ENCODE assay signal across 18 mouse cellular contexts in the genomic region with DNA sequence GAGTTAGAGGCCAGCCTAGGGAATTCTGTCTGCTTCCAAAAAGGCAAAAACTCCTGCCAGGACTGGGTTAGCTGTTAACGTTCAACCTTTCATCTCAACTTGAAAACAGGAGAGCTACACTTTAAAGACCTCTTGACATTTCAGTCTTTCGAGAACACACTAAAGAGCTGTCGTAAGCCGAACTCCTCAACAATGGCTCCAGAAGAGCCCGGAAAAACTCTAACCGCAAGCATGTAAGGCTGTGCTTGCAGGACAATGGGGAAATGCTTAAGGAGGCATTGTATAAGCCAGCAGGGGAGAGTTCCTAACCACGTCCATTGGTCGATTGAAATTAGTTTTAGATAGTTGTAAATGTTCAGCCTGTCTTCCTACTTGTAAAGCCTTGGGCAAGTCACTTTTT. TPM values are rescaled to one million over a fixed set of nuclear protein-coding genes. Genes with fewer than 3 reads are reported as not detected.
DNase-seq lines count a peak whose midpoint lies in the region; ATAC-seq and TF ChIP-seq lines count a peak whose summit lies in the region.
"Had no signal": no experiment of that assay in that cellular context is flagged by ENCODE, and none has a peak within 500 bp of the region (broad histone marks: within the 10 kb centered on the region; RNA-seq: fewer than 3 reads in every experiment).

No protein-coding gene starts in this region.

- H3K27ac ChIP-seq in bone marrow macrophage, adult 2 months (ENCODE audit: insufficient read depth, low read depth, low read length): peak overlapping the region; percentile 15; the same call in 1 of the 2 replicates
- peak overlapping the region; percentile 64 for H3K27ac ChIP-seq in lung, embryonic 15.5 days
- H3K27ac ChIP-seq: heart, embryonic 13.5 days; hindbrain, embryonic 10.5 days; limb, embryonic 15.5 days; neural tube, embryonic 15.5 days had no signal

- H3K36me3 ChIP-seq in lung, embryonic 15.5 days: no peaks in the 10 kb centered on the region
- H3K36me3 ChIP-seq: heart, embryonic 13.5 days; hindbrain, embryonic 10.5 days; limb, embryonic 15.5 days; neural tube, embryonic 15.5 days had no signal

- DNase-seq in lung, adult 18-20 months: peak; percentile 77 to 83
- no peak for DNase-seq in lung, postnatal 14 days
- DNase-seq in kidney, postnatal 25 days: no peak
- no peak for DNase-seq in adrenal gland, adult 8-10 months
- DNase-seq: cerebellum, adult 2 months; gastrocnemius, postnatal 36 days; kidney, adult 9 months; retina, postnatal 1 day; thymus, postnatal 14 days had no signal

- WGBS in lung, embryonic 15.5 days: 46% methylated on average over 8 of the region's 8 CpGs

- TF ChIP-seq CTCF in bone marrow macrophage, adult 2 months (IDR thresholded peaks at IDR 0.05; ENCODE audit: low read depth, low read length): no peak

- no peaks in the 10 kb centered on the region for H3K9me3 ChIP-seq in lung, embryonic 15.5 days
- H3K9me3 ChIP-seq: heart, embryonic 13.5 days; hindbrain, embryonic 10.5 days; limb, embryonic 15.5 days; megakaryocyte, embryonic 14.5 days; neural tube, embryonic 15.5 days had no signal

- no peak for TF ChIP-seq POLR2A in bone marrow macrophage, adult 2 months (IDR thresholded peaks at IDR 0.05; ENCODE audit: borderline replicate concordance, low read depth, low read length)

- no peak overlapping the region for H3K4me2 ChIP-seq in lung, embryonic 15.5 days
- H3K4me2 ChIP-seq: heart, embryonic 13.5 days; limb, embryonic 15.5 days; neural tube, embryonic 15.5 days had no signal

- H3K4me1 ChIP-seq in bone marrow macrophage, adult 2 months (ENCODE audit: control insufficient read depth, insufficient read depth, low read length): peaks cover 43% of the 10 kb centered on the region
- peaks cover 15% of the 10 kb centered on the region for H3K4me1 ChIP-seq in lung, embryonic 15.5 days
- H3K4me1 ChIP-seq: neural tube, embryonic 15.5 days had no signal

- H3K27me3 ChIP-seq in lung, embryonic 15.5 days: no peaks in the 10 kb centered on the region
- H3K27me3 ChIP-seq: heart, embryonic 13.5 days; limb, embryonic 15.5 days; neural tube, embryonic 15.5 days had no signal

- ATAC-seq in lung, embryonic 15.5 days (ENCODE audit: borderline replicate concordance, extremely low read depth, low FRiP score, low TSS enrichment): peak; percentile 83
- ATAC-seq in megakaryocyte progenitor cell, adult 5-6 weeks (replicated peaks; ENCODE audit: poor library complexity): peak; percentile 32
- ATAC-seq: CD4-positive, CD25-positive, alpha-beta regulatory T cell, adult 4 months had no signal

- no peak overlapping the region for H3K9ac ChIP-seq in lung, embryonic 15.5 days
- H3K9ac ChIP-seq: heart, embryonic 13.5 days; limb, embryonic 15.5 days; neural tube, embryonic 15.5 days had no signal

- H3K4me3 ChIP-seq in bone marrow macrophage, adult 2 months (ENCODE audit: insufficient read depth, low read length): no peak overlapping the region
- no peak overlapping the region for H3K4me3 ChIP-seq in lung, embryonic 15.5 days
- H3K4me3 ChIP-seq: heart, embryonic 13.5 days; hindbrain, embryonic 10.5 days; limb, embryonic 15.5 days; megakaryocyte, embryonic 14.5 days; neural tube, embryonic 15.5 days had no signal

RNA-seq across cellular contexts. Expression of a gene that starts 29.1 kb away (rescaled TPM):
- polyA plus RNA-seq in bone marrow macrophage, adult 2 months (2012; ENCODE audit: insufficient read depth, insufficient read length, missing spikeins): 76.0 and 77.0 TPM in 2 replicates
- polyA plus RNA-seq in lung, embryonic 15.5 days (2015; fragmentation: Nextera tagmentation; extraction: Ambion mirVana): 71.7 and 81.0 TPM in 2 replicates
- total RNA-seq in megakaryocyte progenitor cell, adult 5-6 weeks (2015): 38.5 and 45.3 TPM in 2 replicates
- total RNA-seq in megakaryocyte progenitor cell, adult 5-6 weeks (2017): 26.8 and 33.4 TPM in 2 replicates
- total RNA-seq in adrenal gland, adult 8-10 months (2022): 10 to 100 TPM in 2 of 4 experiments, 1 to 10 TPM in 2; 9.3 to 26.6 (median 12.7) TPM

RNA-seq across cellular contexts. Expression of a gene that starts 29.1 kb away (rescaled TPM):
- polyA plus RNA-seq in bone marrow macrophage, adult 2 months (2012; ENCODE audit: insufficient read depth, insufficient read length, missing spikeins): 22.9 and 26.8 TPM in 2 replicates
- 16.2 and 17.8 TPM in 2 replicates for polyA plus RNA-seq in lung, embryonic 15.5 days (2015; fragmentation: Nextera tagmentation; extraction: Ambion mirVana)
- total RNA-seq in megakaryocyte progenitor cell, adult 5-6 weeks (2015): 117 and 142 TPM in 2 replicates
- 48.7 and 58.3 TPM in 2 replicates for total RNA-seq in megakaryocyte progenitor cell, adult 5-6 weeks (2017)
- total RNA-seq in adrenal gland, adult 8-10 months (2022): 10 to 100 TPM; 29.6 to 40.1 (median 34.0) TPM

Comparison
In these comparisons a context has a peak if more than half of its experiments do, and no peak if none do; other contexts are left out.
1. DNase-seq: peak in lung, adult 18-20 months (2 of 2); none in lung, postnatal 14 days (single experiment), kidney, postnatal 25 days (0 of 2) and adrenal gland, adult 8-10 months (single experiment).